Mouse (Mus musculus): Measurements from ENCODE around the gene Nppa. TPM values are rescaled to one million over a fixed set of nuclear protein-coding genes. Genes with fewer than 3 reads are reported as not detected.
A peak's percentile ranks its signal among the peaks of the same experiment; 100 is the strongest.

The Nppa gene
- polyA plus RNA-seq, 1 experiment from 2014 or later: 3.9 TPM

GRCm38 (mm10) chr4:148016981-148017380, 16.5 kb downstream of the Nppa start:
- ATAC-seq (ENCODE audit: low FRiP score): no peak
- Histone ChIP-seq H3K36me3 (peaks cover 98% of the 10 kb centered on the region), H3K27me3 (no peaks in the 10 kb centered on the region), H3K9me3 (no peaks in the 10 kb centered on the region), H3K4me1 (replicated peaks) (peaks cover 11% of the 10 kb centered on the region), H3K4me2 (no peak overlapping the region), H3K4me3 (no peak overlapping the region), H3K27ac (0 out of 2 replicates have a peak overlapping the region, but pooled peaks have one; percentile 66), H3K9ac (no peak overlapping the region)
- WGBS: 84% methylated on average over 3 of the region's 3 CpGs

- Histone ChIP-seq H3K9me3 (no peaks in the 10 kb centered on the region), H3K27ac (peak overlapping the region; percentile 66), H3K27me3 (no peaks in the 10 kb centered on the region), H3K4me3 (no peak overlapping the region), H3K9ac (no peak overlapping the region), H3K4me1 (replicated peaks) (peaks cover 11% of the 10 kb centered on the region), H3K4me2 (no peak overlapping the region), H3K36me3 (peaks cover 98% of the 10 kb centered on the region)
- 45% methylated on average over 2 of the region's 2 CpGs for WGBS
- peak; percentile 61 for ATAC-seq (ENCODE audit: low FRiP score)
Measured at GRCm38 (mm10) chr4:148018410-148018809, 17.9 kb downstream of the Nppa start.

- Histone ChIP-seq H3K4me2 (no peak overlapping the region), H3K36me3 (peaks cover 96% of the 10 kb centered on the region), H3K4me1 (replicated peaks) (peaks cover 2% of the 10 kb centered on the region; the same call in 1 of the 2 replicates), H3K4me3 (no peak overlapping the region), H3K27ac (no peak overlapping the region), H3K9me3 (no peaks in the 10 kb centered on the region), H3K27me3 (no peaks in the 10 kb centered on the region), H3K9ac (no peak overlapping the region)
- no peak for ATAC-seq (ENCODE audit: low FRiP score)
- 95% methylated on average over 3 of the region's 3 CpGs for WGBS
Measured at GRCm38 (mm10) chr4:148024003-148024402, 23.5 kb downstream of the Nppa start.

- Histone ChIP-seq H3K27ac (no peak overlapping the region), H3K9me3 (no peaks in the 10 kb centered on the region), H3K4me1 (replicated peaks) (0 out of 2 replicates have a peak, but pooled peaks cover 7% of the 10 kb centered on the region), H3K36me3 (peaks cover 83% of the 10 kb centered on the region), H3K9ac (no peak overlapping the region), H3K4me2 (no peak overlapping the region), H3K27me3 (no peaks in the 10 kb centered on the region), H3K4me3 (no peak overlapping the region)
- no peak for ATAC-seq (ENCODE audit: low FRiP score)
- 96% methylated on average over 7 of the region's 7 CpGs for WGBS
Measured at GRCm38 (mm10) chr4:148029297-148029696, 28.8 kb downstream of the Nppa start.

GRCm38 (mm10) chr4:148030506-148030905, 30.0 kb downstream of the Nppa start:
- 89% methylated on average over 5 of the region's 5 CpGs for WGBS
- H3K36me3 ChIP-seq: peaks cover 83% of the 10 kb centered on the region
- H3K27ac ChIP-seq: no peak overlapping the region
- no peak overlapping the region for H3K4me3 ChIP-seq
- no peaks in the 10 kb centered on the region for H3K9me3 ChIP-seq
- H3K9ac ChIP-seq: no peak overlapping the region
- H3K4me1 ChIP-seq (replicated peaks): 0 out of 2 replicates have a peak, but pooled peaks cover 12% of the 10 kb centered on the region
- ATAC-seq (ENCODE audit: low FRiP score): no peak
- no peak overlapping the region for H3K4me2 ChIP-seq
- H3K27me3 ChIP-seq: no peaks in the 10 kb centered on the region

- 57% methylated on average over 7 of the region's 7 CpGs for WGBS
- Histone ChIP-seq H3K27me3 (no peaks in the 10 kb centered on the region), H3K36me3 (peaks cover 63% of the 10 kb centered on the region), H3K4me2 (no peak overlapping the region), H3K9me3 (no peaks in the 10 kb centered on the region), H3K9ac (no peak overlapping the region), H3K4me1 (replicated peaks) (peaks cover 23% of the 10 kb centered on the region), H3K4me3 (no peak overlapping the region), H3K27ac (no peak overlapping the region)
- ATAC-seq (ENCODE audit: low FRiP score): no peak
Measured at GRCm38 (mm10) chr4:148033858-148034410, 33.4 kb downstream of the Nppa start.

- H3K9ac ChIP-seq: no peak overlapping the region
- H3K4me1 ChIP-seq (replicated peaks): peaks cover 37% of the 10 kb centered on the region
- H3K9me3 ChIP-seq: no peaks in the 10 kb centered on the region
- H3K4me3 ChIP-seq: no peak overlapping the region
- H3K27ac ChIP-seq: no peak overlapping the region
- ATAC-seq (ENCODE audit: low FRiP score): no peak
- no peaks in the 10 kb centered on the region for H3K27me3 ChIP-seq
- WGBS: 91% methylated on average over 3 of the region's 3 CpGs
- H3K4me2 ChIP-seq: no peak overlapping the region
- peaks cover 52% of the 10 kb centered on the region for H3K36me3 ChIP-seq
Measured at GRCm38 (mm10) chr4:148035440-148035839, 34.9 kb downstream of the Nppa start.

- H3K4me1 ChIP-seq (replicated peaks): peaks cover 62% of the 10 kb centered on the region
Measured at GRCm38 (mm10) chr4:148038079-148038599, 37.6 kb downstream of the Nppa start.

GRCm38 (mm10) chr4:148038600-148039253, 38.2 kb downstream of the Nppa start, which contains the start of the genes Clcn6 and Mthfr:
TSS of gene Clcn6 (minus strand) at chr4:148038821.
TSS of gene Mthfr (plus strand) at chr4:148039077.
- ATAC-seq (ENCODE audit: low FRiP score): peak; percentile 94
- peak within 1 kb of the TSS; percentile 89 for H3K4me3 ChIP-seq
- H3K9ac ChIP-seq: peak within 1 kb of the TSS; percentile 89
- H3K4me2 ChIP-seq: peak within 1 kb of the TSS; percentile 92
- under 1% methylated on average over 54 of the region's 54 CpGs for WGBS
- peak within 1 kb of the TSS; percentile 95 for H3K27ac ChIP-seq
- peaks cover 62% of the 10 kb centered on the region for H3K4me1 ChIP-seq (replicated peaks)
- H3K36me3 ChIP-seq: peaks cover 34% of the 10 kb centered on the region
- no peaks in the 10 kb centered on the region for H3K9me3 ChIP-seq
- no peaks in the 10 kb centered on the region for H3K27me3 ChIP-seq

More at GRCm38 (mm10) chr4:148038079-148038599, 37.6 kb downstream of the Nppa start:
- Histone ChIP-seq H3K9ac (peak overlapping the region; percentile 89), H3K4me2 (peak overlapping the region; percentile 73), H3K4me3 (peak overlapping the region; percentile 89), H3K36me3 (peaks cover 36% of the 10 kb centered on the region), H3K27me3 (no peaks in the 10 kb centered on the region), H3K27ac (peak overlapping the region; percentile 95), H3K9me3 (no peaks in the 10 kb centered on the region)
- 6% methylated on average over 26 of the region's 26 CpGs for whole genome bisulfite sequencing
- peak; percentile 4 for ATAC-seq (ENCODE audit: low FRiP score)

- H3K4me1 ChIP-seq (replicated peaks): peaks cover 62% of the 10 kb centered on the region
- H3K4me2 ChIP-seq: peak overlapping the region; percentile 92
- peak overlapping the region; percentile 82 for H3K9ac ChIP-seq
- peaks cover 34% of the 10 kb centered on the region for H3K36me3 ChIP-seq
- peak overlapping the region; percentile 88 for H3K27ac ChIP-seq
- no peaks in the 10 kb centered on the region for H3K27me3 ChIP-seq
- H3K9me3 ChIP-seq: no peaks in the 10 kb centered on the region
- 22% methylated on average over 19 of the region's 19 CpGs for WGBS
- peak overlapping the region; percentile 89 for H3K4me3 ChIP-seq
- ATAC-seq (ENCODE audit: low FRiP score): no peak
Measured at GRCm38 (mm10) chr4:148039254-148040028, 38.9 kb downstream of the Nppa start.

- H3K27me3 ChIP-seq: no peaks in the 10 kb centered on the region
- H3K4me3 ChIP-seq: peak overlapping the region; percentile 89
- ATAC-seq (ENCODE audit: low FRiP score): no peak
- H3K4me1 ChIP-seq (replicated peaks): peaks cover 64% of the 10 kb centered on the region
- peak overlapping the region; percentile 82 for H3K9ac ChIP-seq
- H3K27ac ChIP-seq: peak overlapping the region; percentile 88
- H3K4me2 ChIP-seq: peak overlapping the region; percentile 92
- no peaks in the 10 kb centered on the region for H3K9me3 ChIP-seq
- WGBS: 67% methylated on average over 15 of the region's 15 CpGs
- H3K36me3 ChIP-seq: peaks cover 34% of the 10 kb centered on the region
Measured at GRCm38 (mm10) chr4:148040029-148040830, 39.7 kb downstream of the Nppa start.

All from hindbrain, embryonic 13.5 days (tissue).